Mouse (Mus musculus) left cerebral cortex, adult 11 months (tissue): ENCODE results near the gene Slamf9.
A peak's percentile ranks its signal among the peaks of the same experiment; 100 is the strongest.

Experiments
- DNase-seq: peaks from one replicate; pipeline ENCODE4 v3.0.0; 2022; ENCODE audit warnings: low spot score

Gene Slamf9

GRCm38 (mm10) chr1:172461602-172462001, 13.6 kb upstream of the Slamf9 start:
- DNase-seq: no peak

- DNase-seq: no peak
Measured at GRCm38 (mm10) chr1:172462534-172462933, 12.6 kb upstream of the Slamf9 start.

- DNase-seq: no peak
Measured at GRCm38 (mm10) chr1:172463387-172464333, 11.5 kb upstream of the Slamf9 start.

GRCm38 (mm10) chr1:172468301-172468877, 6.8 kb upstream of the Slamf9 start:
- no peak for DNase-seq

- no peak for DNase-seq
Measured at GRCm38 (mm10) chr1:172469373-172469772, 5.8 kb upstream of the Slamf9 start.

- DNase-seq: no peak
Measured at GRCm38 (mm10) chr1:172469810-172470448, 5.2 kb upstream of the Slamf9 start.

- DNase-seq: no peak
Measured at GRCm38 (mm10) chr1:172472909-172473308, 2.2 kb upstream of the Slamf9 start.

GRCm38 (mm10) chr1:172474196-172474595, 962 bp upstream of the Slamf9 start:
- DNase-seq: no peak

- DNase-seq: no peak
Measured at GRCm38 (mm10) chr1:172478020-172478419, 2.9 kb downstream of the Slamf9 start.

- DNase-seq: no peak
Measured at GRCm38 (mm10) chr1:172480376-172480775, 5.2 kb downstream of the Slamf9 start.

GRCm38 (mm10) chr1:172481111-172481510, 6.0 kb downstream of the Slamf9 start:
- DNase-seq: no peak

GRCm38 (mm10) chr1:172481540-172482280, 6.6 kb downstream of the Slamf9 start, which contains the start of gene Igsf9:
Gene Igsf9, plus strand, starts transcription at chr1:172481788.
- peak; percentile 86 for DNase-seq

- no peak for DNase-seq
Measured at GRCm38 (mm10) chr1:172482518-172483360, 7.6 kb downstream of the Slamf9 start.

GRCm38 (mm10) chr1:172483361-172483660, 8.2 kb downstream of the Slamf9 start:
- no peak for DNase-seq

- DNase-seq: no peak
Measured at GRCm38 (mm10) chr1:172484236-172484635, 9.1 kb downstream of the Slamf9 start.

- DNase-seq: no peak
Measured at GRCm38 (mm10) chr1:172484671-172485070, 9.5 kb downstream of the Slamf9 start.

GRCm38 (mm10) chr1:172485821-172486220, 10.7 kb downstream of the Slamf9 start:
- DNase-seq: no peak

- no peak for DNase-seq
Measured at GRCm38 (mm10) chr1:172486236-172486635, 11.1 kb downstream of the Slamf9 start.

GRCm38 (mm10) chr1:172486651-172487050, 11.5 kb downstream of the Slamf9 start:
- no peak for DNase-seq

- no peak for DNase-seq
Measured at GRCm38 (mm10) chr1:172487859-172488258, 12.7 kb downstream of the Slamf9 start.

GRCm38 (mm10) chr1:172488831-172489230, 13.7 kb downstream of the Slamf9 start:
- DNase-seq: no peak
